Mouse (Mus musculus) layer of hippocampus, postnatal 14 days (tissue): ENCODE results near the gene Nr3c2. TPM values are rescaled to one million over a fixed set of nuclear protein-coding genes. Genes with fewer than 3 reads are reported as not detected.

Experiments used
- DNase-seq, 2 experiments: peaks; one replicate each; pipeline ENCODE4 v3.0.0; 2021 to 2022; ENCODE audit warnings: low spot score in 2 of 2, mixed read lengths in 1 of 2
- long read RNA-seq, 2 experiments: library from polyadenylated mRNA; stranded (forward); transcript quantifications; one replicate each; pipeline ENCODE4 v2.0.0; 2021
- total RNA-seq, 2 experiments: library from RNA; stranded (reverse); gene quantifications; 2 replicates each; pipeline ENCODE4 v1.2.3; 2021

Gene Nr3c2
- 100 to 1,000 TPM; 129 to 136 TPM for total RNA-seq
- long read RNA-seq, experiment 1, full-length matches to known transcripts: 8 of 25 reads
- long read RNA-seq, experiment 1, partial matches to known transcripts: 13 of 25 reads
- long read RNA-seq, experiment 1, other reads (novel, unspliced or antisense): 4 of 25 reads
- long read RNA-seq, experiment 2, full-length matches to known transcripts: 17 of 40 reads
- long read RNA-seq, experiment 2, partial matches to known transcripts: 10 of 40 reads
- long read RNA-seq, experiment 2, other reads (novel, unspliced or antisense): 13 of 40 reads

DNA sequence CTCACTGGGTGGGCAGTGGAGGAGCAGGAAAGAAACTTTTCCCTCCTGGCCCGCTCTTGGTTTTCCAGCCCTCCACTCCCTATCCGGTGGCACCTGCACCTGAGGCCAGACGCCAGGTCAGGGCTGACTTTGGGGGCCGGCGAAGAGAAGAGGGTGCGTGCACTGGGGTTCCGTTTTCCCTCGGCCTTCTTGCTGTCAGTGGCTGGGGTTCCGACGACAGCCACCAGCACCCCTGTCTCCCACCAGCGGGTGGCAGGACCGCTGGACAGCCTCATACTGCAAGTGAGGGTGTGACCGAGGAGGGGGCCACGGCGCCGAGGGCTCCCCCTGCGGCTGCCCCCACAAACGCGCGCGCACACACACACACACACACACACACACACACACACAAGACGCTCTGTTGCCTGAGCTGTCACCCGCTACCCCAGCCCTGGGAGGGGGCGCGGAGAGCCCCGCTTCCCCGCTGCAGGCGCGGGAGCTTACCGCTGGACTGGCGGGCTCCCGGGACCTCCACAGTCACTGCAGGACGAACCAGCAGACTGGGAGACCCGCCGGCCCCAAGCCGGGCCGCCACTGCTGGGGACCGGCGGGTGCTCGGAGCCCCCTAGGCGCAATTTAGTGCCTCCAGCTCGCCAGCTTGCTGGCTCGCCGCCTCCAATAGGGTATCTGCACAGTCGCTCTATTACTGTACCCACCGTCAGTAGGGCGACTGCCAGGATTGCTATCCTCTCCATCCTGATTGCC, at the start of gene Nr3c2:
Gene Nr3c2 (plus strand): TSS at position 32 of the 744 bp plus-strand sequence.
- peak; percentile 60 to 74 for DNase-seq

DNA sequence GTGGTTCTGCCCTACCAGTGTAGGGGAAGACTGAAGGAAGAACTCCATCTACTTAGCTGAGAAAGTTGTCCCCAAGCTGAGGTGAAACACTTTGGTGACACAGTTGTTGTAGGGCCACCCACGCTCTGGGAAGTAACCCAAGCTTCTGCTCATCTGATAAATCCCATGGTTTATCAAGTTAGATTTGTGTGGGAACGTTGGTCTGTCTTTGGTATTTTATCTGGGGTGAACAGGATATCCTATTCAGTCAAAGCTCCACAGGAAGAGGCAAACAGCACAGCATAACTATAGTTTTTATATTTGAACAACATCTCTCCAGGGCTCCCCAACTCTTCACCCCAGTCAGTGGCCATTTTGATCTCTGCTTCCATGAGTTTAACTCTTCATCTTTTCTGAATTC, 40.7 kb upstream of the Nr3c2 start:
- DNase-seq: no peak

DNA sequence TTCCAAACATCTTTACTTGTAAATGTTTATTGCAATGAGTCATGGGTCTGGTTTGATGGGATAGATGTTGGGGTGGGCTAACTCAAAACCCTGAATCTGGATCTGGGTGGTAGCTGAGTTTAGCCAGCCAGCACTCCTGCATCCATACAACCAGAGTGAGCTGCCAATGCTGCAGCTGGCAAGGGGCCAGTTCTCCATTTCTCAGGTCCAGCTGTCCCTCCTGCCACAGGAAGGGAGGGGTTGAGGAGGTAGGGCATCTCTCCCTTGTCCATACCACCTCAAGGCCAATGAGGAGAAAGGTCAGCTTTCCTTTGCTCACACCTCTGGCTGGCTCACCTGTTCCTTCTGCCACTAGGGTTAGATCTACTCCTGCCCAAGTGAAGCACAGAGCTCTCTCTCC, 39.5 kb upstream of the Nr3c2 start:
- DNase-seq: no peak

DNA sequence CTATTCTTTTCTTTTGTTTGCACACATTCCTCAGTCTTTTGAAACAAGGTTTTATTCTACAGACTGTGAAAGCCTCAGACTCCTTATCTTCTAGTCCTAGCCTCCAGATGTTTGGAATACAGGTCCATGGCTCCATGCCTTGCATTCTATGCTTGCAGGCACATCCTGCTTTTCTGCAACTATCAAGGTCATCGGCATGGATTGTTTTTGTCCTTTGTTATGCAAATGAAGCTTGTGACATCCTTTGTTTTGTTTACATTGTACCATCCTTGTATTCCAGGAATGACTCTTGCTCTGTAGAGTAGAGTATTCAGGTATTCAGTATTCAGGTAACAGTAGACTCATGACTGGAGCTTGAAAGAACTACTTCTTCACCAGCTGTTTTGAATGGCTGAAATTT, 36.2 kb upstream of the Nr3c2 start:
- no peak for DNase-seq

DNA sequence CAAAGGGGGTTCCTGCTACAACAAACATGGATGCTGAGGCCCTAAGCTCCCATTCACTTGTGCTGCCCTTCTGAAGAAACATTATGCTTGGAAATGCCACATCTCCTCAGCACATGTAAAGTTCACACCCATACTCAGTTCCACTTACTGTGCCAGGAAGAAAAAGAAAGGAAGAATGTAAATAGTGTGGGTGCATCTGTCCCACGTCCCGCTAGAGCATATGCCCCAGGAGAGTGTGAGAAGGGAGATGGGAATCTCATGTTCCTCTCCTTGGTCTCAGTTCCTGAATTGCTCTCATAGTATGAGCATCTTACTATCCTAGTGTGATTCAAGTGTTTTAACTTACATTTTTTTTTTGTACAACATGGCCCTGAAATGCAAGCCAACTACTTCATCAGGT, 22.4 kb upstream of the Nr3c2 start:
- DNase-seq: no peak

- no peak for DNase-seq
Observed at GRCm38 (mm10) chr8:76897050-76897449, 2.2 kb upstream of the Nr3c2 start.

DNA sequence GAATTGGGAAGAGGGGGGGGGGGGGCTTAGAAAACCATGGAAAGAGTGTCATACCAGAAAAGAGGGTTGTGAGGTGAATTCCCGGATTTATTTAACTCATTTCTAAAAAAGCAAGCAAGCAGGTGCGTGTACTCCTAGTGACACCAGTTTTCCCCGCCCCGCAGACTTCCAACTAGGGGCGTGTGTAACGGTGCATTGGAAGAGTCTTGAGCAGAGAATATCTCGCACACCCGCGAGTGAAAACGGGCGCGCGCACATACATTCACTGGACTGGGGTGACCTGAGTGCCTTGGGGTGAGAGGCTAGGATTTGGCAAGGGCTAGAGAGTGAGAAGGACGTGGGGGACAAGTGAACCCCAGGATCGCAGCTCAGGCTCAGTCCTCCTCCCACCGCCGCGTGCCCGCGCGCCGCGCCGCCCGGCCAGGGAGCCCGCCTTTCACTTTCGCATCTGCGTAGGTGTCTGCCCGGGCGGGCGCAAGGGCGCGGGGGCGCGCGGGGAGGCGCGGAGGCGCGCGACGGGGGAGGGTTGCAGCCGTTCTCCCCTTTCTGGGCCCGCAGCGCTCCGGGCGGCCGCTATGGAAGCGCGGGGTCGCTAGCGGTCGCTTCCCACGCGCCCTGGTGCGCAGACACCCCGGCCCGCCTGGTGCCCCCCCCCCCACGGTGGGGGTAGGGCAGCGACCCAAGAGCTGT, 376 bp upstream of the Nr3c2 start:
- DNase-seq: peak; percentile 67 to 72

DNA sequence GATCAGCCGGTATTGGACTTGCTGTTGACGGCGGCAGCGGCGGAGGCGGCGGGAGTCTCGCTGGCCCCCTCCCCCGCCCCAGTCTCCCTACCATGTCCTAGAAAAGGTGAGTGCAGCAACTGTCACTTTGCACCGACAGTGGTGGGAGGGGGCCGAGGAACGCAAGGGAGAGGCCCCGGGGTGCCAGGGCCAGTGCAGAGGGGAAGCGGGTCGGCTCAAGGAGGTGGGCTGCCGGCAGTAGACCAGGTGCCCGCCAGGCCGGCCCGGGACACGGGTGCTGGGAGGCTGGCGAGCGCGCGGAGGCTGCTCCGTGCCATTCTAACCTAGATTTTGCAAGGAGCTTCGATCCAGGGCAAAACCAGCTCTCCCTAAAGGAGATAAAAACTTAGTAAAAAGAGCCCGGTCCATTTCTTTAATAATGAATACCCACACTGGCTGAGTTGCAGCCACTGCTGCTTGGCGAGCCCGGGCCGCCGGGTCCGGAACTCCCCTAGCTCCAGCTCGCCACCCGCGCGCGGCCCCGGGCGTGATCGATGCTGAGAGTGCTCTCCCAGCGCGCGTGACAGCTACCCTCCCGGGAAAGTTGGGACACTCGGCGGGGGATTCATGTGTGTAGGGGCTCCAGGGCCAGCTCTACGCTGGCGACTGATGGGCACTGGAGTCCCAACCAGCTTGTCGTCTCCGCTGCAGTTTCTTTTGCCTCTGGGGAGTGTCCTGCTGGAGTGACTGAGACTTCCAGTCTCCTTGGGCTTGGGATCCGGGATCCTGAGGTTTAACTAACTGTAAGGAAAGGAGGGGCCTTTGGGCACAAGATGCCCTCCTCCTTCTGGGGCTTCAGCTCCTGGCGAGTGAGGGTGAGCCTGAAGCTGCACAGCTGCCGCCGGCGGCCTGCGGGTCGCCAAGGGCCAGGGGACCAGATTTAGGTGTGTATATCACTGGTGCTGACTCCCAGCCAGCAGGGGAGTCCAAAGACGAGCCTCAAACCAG, 1.2 kb downstream of the Nr3c2 start:
- peak; percentile 46 to 63 for DNase-seq

GRCm38 (mm10) chr8:76901430-76902204, 2.4 kb downstream of the Nr3c2 start:
- peak; percentile 92 to 97 for DNase-seq

DNA sequence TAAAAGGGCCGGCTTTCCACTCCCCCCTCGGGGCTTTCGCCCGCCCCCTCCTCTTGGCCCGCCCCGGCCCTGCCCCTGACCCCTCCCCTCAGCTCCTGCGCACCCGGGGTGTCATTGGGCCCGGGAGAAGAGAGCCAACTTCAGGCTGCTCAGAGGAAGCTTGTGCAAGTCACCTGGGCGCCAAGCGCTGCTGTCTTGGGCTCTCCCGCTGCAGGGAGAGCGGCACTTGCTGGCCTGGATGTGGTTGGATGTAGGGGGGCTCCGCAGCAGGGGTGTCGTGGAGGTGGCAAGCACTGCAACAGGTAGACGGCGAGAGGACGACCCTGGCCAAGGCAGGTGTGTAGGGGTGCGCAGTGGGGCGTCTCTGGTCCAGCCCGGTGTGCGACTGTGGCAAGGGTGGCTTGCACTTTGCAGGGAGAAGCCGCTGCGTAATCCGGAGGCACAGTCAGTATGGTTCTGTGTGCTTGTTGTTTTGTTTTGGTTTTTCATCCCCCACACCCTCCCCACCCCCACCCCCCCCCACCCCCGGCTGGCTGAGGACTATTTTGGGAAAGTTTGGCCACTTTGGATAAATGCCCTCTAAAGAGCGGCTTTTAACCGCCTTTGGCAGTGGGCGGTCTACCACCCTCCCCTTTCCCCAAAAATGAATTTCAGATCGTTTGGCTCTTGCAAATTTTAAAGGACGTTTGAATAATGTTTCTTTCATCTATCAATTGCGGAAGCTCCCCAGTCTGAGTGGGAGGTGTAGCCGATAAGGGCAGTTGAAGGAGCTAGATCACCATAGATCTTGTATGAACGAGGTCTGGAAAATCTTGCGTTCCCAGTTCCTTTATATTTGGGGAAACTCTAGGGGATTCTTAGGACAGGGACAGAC, 3.2 kb downstream of the Nr3c2 start:
- no peak for DNase-seq

DNA sequence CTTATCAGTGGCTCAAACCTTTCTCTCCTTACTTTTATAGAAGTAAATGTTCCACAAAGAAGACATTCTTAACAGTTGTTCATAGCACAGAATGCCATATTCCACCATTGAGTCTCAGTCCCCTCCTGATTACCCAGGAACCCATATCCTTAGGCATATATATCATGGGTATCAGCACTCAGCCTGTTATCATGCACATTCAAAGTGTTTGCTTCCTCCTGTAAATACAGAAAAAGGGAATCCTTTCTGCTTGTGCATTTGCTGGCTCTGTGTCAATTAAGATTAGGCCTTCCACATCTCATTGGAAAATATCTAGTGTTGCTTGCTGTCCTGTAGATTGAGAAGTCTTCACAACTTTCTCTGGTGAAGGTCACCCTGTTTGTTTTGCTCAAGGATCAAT, 12.0 kb downstream of the Nr3c2 start:
- no peak for DNase-seq

DNA sequence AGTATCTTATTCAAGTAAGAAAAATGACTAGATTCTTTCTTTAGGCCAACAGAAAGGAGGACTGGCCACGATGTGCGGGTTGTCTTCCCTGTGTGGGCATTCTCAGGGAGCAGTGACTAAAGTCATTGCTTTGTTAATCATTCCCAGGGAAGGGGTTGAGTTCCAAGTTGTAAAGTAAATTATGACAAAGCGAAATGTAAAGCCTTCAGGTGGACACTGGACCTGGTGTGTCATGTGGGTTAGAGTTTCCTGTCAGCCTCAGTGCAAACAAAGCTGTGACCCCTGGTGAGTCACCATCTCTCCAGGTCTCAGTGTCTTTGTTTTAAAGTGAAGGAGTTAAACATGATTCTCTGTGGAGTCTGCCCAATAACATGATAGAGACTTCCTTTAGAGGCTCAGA, 13.4 kb downstream of the Nr3c2 start:
- no peak for DNase-seq

DNA sequence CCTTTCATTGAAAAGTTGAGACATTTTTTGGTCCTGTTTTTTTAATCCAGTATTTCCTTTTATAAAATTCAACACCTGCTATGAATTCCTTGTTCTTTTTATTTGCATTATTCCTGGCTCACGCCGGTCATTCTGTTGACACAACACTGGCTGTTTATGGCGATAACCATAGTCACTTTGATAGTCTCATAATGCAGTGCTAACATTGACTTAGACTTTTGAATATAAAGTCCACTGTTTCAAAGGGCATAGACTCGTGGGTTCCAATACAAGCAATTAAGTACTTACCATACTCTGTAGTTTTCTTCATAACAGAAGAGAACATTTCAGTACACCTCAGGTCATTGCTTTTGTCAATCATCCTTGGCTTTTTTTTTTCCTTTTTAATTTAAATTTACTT, 14.0 kb downstream of the Nr3c2 start:
- DNase-seq: no peak

GRCm38 (mm10) chr8:76915260-76915659, 16.0 kb downstream of the Nr3c2 start:
- no peak for DNase-seq

DNA sequence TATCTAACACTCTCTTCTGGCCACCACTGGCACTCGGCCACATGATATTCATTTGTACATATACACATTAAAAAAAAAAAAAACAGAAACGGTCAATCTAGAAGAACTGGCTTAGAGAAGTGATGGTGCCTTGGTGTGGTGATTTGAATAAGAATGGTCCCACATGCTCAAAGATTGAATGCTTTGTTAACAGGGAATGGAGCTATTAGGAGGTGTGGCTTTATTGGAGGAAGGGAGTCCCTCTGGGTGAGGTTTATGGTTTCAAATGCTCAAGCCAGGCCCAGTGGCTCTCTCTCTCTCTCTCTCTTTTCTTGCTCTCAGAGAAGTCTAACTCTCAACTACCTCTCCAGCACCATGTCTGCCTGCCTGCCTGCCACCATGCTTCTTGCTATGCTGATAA, 20.3 kb downstream of the Nr3c2 start:
- DNase-seq: no peak

DNA sequence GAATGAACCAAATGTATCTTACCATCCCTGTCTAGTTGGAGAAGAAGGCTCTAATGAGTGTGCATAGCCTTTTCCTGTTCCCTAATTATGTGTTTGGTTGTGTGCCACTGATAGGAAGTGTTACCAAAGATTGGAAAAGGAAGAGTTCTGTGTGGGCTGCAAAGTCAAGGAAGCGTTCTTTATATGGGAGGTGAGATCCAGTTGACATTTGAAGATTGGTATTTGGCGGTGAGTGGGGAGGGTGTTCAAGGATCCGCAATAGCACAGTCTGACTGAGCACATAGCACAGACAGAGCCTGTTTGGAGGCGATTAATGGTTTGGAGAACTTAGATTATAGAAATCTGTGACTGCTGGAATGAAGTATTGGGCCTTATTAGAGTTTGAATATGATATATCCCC, 24.9 kb downstream of the Nr3c2 start:
- DNase-seq: no peak

GRCm38 (mm10) chr8:76928326-76928725, 29.1 kb downstream of the Nr3c2 start:
- no peak for DNase-seq

GRCm38 (mm10) chr8:76928808-76929207, 29.6 kb downstream of the Nr3c2 start:
- no peak for DNase-seq

DNA sequence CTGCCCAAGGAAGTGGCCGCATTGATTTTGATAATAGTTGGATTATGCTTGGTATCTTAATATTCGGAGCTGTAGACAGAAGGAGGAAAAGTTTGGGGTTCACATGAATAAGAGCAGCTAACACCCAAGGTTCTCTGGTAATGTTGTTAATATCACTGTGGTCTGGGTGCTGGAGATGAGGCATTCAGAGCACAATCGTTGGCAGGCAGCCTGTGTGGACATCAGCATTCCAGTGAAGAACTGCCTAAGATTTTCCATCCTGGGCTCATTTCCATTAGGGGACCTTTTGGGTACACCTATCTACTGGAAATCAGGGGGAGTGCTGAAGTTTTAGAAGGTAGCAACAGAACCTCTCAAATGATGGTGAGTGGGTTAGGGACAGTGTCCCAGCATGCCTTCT, 65.8 kb downstream of the Nr3c2 start:
- DNase-seq: no peak
